Mouse (Mus musculus) embryonic facial prominence, embryonic 12.5 days (tissue): ENCODE data around the gene Dnaja3. TPM values are rescaled to one million over a fixed set of nuclear protein-coding genes. Genes with fewer than 3 reads are reported as not detected.

Source experiments
- ATAC-seq: fragments of 200-750 bp; cut with Nextera tagmentation; 2 replicates; pipeline ENCODE4 v1.8.0; 2017; ENCODE audit not compliant: insufficient number of reproducible peaks, insufficient read depth, low FRiP score, low TSS enrichment
- H3K27ac ChIP-seq: fragments of 300-500 bp; sonication (generic); 2 replicates; pipeline ENCODE4 v1.5.1; 2016; ENCODE audit warnings: mild to moderate bottlenecking
- H3K27me3 ChIP-seq: fragments of 300-500 bp; sonication (generic); 2 replicates; pipeline ENCODE4 v1.6.1; 2016; ENCODE audit warnings: mild to moderate bottlenecking, moderate library complexity
- H3K36me3 ChIP-seq: fragments of 300-500 bp; sonication (generic); 2 replicates; pipeline ENCODE4 v1.6.1; 2016; ENCODE audit warnings: mild to moderate bottlenecking
- H3K4me1 ChIP-seq: fragments of 300-500 bp; sonication (generic); 2 replicates; pipeline ENCODE4 v1.6.1; 2016
- H3K4me2 ChIP-seq: fragments of 300-500 bp; sonication (generic); replicated peaks from 2 replicates; pipeline ENCODE4 v1.6.1; 2016; ENCODE audit warnings: mild to moderate bottlenecking, moderate library complexity
- H3K4me3 ChIP-seq: fragments of 300-500 bp; sonication (generic); 2 replicates; pipeline ENCODE4 v1.5.1; 2016; ENCODE audit warnings: mild to moderate bottlenecking
- H3K9ac ChIP-seq: fragments of 300-500 bp; sonication (generic); 2 replicates; pipeline ENCODE4 v1.6.1; 2016; ENCODE audit warnings: mild to moderate bottlenecking, moderate library complexity
- H3K9me3 ChIP-seq: fragments of 300-500 bp; sonication (generic); 2 replicates; pipeline ENCODE4 v1.6.1; 2016; ENCODE audit warnings: mild to moderate bottlenecking, moderate library complexity
- WGBS: fragments of 180-500 bp; shearing (Covaris S2); methylation state at CpG from one replicate; pipeline ENCODE4 v1.1.7; 2016; 5-methylcytosine and 5-hydroxymethylcytosine counted together
- polyA plus RNA-seq: library from polyadenylated mRNA; unstranded; fragments of >200 nt; fragmentation: Nextera tagmentation; extraction: Ambion mirVana; gene quantifications from 2 replicates; pipeline ENCODE4 v1.2.1, GENCODE M21; 2016

The Dnaja3 gene
- polyA plus RNA-seq, 1 experiment from 2014 or later = 59.8 TPM

DNA sequence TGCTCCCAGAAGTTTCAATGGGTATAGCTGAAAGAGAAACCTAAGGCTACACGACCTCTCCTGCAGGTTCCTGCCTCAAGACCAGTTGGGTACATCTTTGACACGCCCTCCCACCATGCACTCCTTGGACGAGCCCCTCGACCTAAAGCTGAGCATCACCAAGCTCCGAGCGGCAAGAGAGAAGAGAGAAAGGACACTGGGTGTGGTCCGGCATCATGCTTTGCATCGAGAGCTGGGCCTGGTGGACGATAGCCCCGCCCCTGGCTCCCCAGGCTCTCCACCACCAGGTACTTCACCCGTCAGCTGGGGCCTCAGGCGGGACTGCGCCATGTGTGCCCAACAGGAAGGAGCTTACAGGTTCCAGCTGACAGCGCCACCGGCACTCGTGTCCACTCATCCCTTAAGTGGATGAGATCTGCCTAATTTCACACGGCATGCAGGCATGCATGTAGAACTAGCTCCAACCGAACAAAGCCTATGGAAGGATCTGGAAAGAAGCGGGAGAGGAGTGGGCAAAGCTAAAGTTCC is 31.2 kb upstream of the Dnaja3 start:
- H3K27me3 ChIP-seq = no peaks in the 10 kb centered on the region
- ATAC-seq = no peak
- no peaks in the 10 kb centered on the region for H3K9me3 ChIP-seq
- H3K27ac ChIP-seq = no peak overlapping the region
- H3K9ac ChIP-seq = no peak overlapping the region
- H3K4me2 ChIP-seq = no peak overlapping the region
- WGBS = 82% methylated on average over 19 of the region's 19 CpGs
- H3K4me3 ChIP-seq = no peak overlapping the region
- peaks cover 46% of the 10 kb centered on the region for H3K4me1 ChIP-seq
- peaks cover 46% of the 10 kb centered on the region for H3K36me3 ChIP-seq

DNA sequence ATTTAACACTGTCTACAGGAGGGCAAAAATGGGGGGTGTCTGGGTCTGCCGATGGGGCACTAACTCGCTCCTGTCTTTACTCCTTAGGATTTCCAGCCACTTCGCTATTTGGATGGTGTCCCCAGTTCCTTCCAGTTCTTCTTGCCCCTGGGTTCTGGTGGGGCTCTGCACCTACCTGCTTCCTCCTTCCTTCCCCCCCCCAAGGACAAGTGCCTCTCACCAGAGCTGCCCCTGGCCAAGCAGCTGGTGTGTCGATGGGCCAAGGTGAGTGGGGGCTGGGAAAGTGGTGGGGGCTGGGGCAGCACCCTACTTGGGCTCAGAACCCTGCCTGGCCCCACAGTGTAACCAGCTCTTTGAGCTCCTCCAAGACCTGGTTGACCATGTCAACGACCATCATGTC is 28.6 kb upstream of the Dnaja3 start:
- Histone ChIP-seq H3K27me3 (no peaks in the 10 kb centered on the region), H3K4me1 (peaks cover 20% of the 10 kb centered on the region), H3K36me3 (peaks cover 71% of the 10 kb centered on the region), H3K4me3 (no peak overlapping the region), H3K9ac (no peak overlapping the region), H3K27ac (no peak overlapping the region), H3K9me3 (no peaks in the 10 kb centered on the region), H3K4me2 (no peak overlapping the region)
- WGBS = 87% methylated on average over 5 of the region's 5 CpGs
- no peak for ATAC-seq

DNA sequence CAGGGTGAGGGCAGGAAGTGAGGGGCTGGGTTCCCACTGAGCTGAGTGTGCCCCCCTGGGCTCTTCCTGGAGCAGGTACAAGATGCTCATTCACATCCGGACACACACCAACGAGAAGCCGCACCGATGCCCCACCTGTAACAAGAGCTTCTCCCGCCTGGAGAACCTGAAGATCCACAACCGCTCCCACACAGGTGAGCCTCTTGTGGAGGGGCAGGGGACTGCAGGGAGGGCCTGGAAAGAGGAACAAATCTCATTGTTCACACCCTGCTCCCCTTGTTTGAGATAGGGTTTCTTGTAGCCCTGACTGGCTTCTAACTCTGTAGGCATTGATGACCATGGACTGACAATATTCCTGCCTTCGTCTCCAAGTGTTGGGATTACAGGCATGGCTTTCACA is 28.1 kb upstream of the Dnaja3 start:
- no peaks in the 10 kb centered on the region for H3K9me3 ChIP-seq
- WGBS = 89% methylated on average over 7 of the region's 7 CpGs
- no peak for ATAC-seq
- H3K27ac ChIP-seq = no peak overlapping the region
- no peaks in the 10 kb centered on the region for H3K27me3 ChIP-seq
- no peak overlapping the region for H3K4me2 ChIP-seq
- H3K9ac ChIP-seq = no peak overlapping the region
- peaks cover 15% of the 10 kb centered on the region for H3K4me1 ChIP-seq
- H3K4me3 ChIP-seq = no peak overlapping the region
- peaks cover 75% of the 10 kb centered on the region for H3K36me3 ChIP-seq

DNA sequence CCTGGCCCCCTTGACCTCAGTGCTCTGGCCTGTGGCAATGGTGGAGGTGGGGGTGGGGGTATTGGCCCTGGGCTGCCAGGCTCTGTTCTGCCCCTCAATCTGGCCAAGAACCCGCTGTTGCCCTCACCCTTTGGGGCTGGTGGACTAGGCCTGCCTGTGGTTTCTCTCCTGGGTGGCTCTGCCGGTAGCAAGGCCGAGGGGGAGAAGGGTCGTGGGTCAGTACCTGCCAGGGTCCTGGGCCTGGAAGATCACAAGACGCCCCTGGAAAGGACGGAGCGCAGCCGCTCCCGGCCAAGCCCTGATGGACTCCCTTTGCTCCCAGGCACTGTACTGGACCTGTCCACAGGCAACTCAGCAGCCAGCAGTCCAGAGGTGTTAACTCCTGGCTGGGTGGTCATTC is 26.1 kb upstream of the Dnaja3 start:
- Histone ChIP-seq H3K9me3 (no peaks in the 10 kb centered on the region), H3K9ac (no peak overlapping the region), H3K4me3 (no peak overlapping the region), H3K4me1 (no peaks in the 10 kb centered on the region), H3K36me3 (peaks cover 86% of the 10 kb centered on the region), H3K27me3 (no peaks in the 10 kb centered on the region), H3K4me2 (no peak overlapping the region), H3K27ac (no peak overlapping the region)
- WGBS = 93% methylated on average over 9 of the region's 9 CpGs
- ATAC-seq = no peak

DNA sequence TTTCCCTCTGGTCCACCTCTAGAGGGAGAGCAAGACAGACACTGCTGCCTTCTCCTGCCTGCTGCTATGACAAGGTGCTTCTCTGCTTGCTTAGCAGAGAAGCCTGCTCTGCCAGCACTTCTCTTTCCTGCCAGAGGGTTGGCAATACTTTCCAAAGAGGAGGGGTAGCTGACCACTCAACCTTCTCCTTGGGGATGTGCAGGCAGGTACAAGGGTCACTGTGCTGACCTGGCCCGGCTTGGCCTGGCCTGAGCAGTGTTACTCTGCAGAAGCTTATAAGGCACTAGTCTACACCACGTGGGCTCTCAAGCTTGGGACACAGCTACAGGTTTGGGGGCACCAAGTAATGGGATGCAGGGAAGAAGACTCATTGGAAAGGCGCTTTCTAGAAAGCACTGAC is 25.1 kb upstream of the Dnaja3 start:
- 82% methylated on average over 3 of the region's 3 CpGs for WGBS
- no peak overlapping the region for H3K27ac ChIP-seq
- no peak overlapping the region for H3K4me2 ChIP-seq
- H3K36me3 ChIP-seq = peaks cover 85% of the 10 kb centered on the region
- no peaks in the 10 kb centered on the region for H3K4me1 ChIP-seq
- H3K9ac ChIP-seq = no peak overlapping the region
- no peaks in the 10 kb centered on the region for H3K9me3 ChIP-seq
- H3K4me3 ChIP-seq = no peak overlapping the region
- ATAC-seq = no peak
- H3K27me3 ChIP-seq = no peaks in the 10 kb centered on the region

DNA sequence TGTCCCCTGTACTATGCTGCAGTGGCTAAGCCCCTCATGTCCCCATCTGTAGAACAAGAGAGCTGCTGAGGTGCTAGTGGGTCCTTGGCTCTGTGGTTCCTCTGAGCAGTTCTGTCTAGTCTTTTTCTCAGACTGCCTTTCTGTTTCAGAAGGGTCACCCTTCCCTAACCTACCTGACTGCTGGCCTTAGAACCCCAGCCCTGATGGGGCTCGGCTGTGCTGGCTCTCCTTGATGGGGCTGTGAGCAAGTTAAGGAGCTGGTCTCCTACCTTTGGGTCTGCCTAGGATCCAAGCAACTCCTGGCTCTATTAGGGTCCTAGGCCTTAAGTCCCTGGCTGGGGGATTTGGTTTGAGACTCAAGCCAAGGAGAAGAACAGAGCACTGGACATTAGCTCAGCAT is 24.5 kb upstream of the Dnaja3 start:
- no peak overlapping the region for H3K9ac ChIP-seq
- no peak for ATAC-seq
- H3K36me3 ChIP-seq = peaks cover 78% of the 10 kb centered on the region
- H3K9me3 ChIP-seq = no peaks in the 10 kb centered on the region
- H3K4me2 ChIP-seq = no peak overlapping the region
- 81% methylated on average over 1 of the region's 1 CpGs for WGBS
- H3K4me1 ChIP-seq = no peaks in the 10 kb centered on the region
- H3K4me3 ChIP-seq = no peak overlapping the region
- no peak overlapping the region for H3K27ac ChIP-seq
- H3K27me3 ChIP-seq = no peaks in the 10 kb centered on the region

DNA sequence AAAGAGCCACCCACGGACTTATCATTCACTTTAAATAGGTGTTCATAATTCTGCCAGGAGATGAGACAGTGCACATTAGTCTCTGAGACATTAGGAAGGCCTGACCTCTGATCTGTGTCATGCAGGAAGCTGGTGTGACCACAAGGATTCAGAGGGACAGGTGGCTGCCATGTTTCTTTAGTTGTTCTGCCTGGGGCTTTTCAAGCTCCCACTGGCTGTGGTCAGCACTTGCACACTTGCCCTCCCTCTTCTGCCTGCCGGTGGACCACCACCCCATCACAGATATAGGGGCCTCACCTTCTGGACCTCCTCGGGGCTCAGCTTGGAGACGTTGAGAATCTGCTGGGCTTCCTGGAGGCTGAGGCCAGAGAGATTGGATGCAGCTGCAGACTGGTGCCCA is 23.0 kb upstream of the Dnaja3 start:
- no peaks in the 10 kb centered on the region for H3K27me3 ChIP-seq
- no peaks in the 10 kb centered on the region for H3K9me3 ChIP-seq
- H3K36me3 ChIP-seq = peaks cover 64% of the 10 kb centered on the region
- no peak for ATAC-seq
- 75% methylated on average over 4 of the region's 4 CpGs for WGBS
- no peak overlapping the region for H3K27ac ChIP-seq
- H3K9ac ChIP-seq = no peak overlapping the region
- H3K4me2 ChIP-seq = no peak overlapping the region
- H3K4me1 ChIP-seq = no peaks in the 10 kb centered on the region
- H3K4me3 ChIP-seq = no peak overlapping the region

DNA sequence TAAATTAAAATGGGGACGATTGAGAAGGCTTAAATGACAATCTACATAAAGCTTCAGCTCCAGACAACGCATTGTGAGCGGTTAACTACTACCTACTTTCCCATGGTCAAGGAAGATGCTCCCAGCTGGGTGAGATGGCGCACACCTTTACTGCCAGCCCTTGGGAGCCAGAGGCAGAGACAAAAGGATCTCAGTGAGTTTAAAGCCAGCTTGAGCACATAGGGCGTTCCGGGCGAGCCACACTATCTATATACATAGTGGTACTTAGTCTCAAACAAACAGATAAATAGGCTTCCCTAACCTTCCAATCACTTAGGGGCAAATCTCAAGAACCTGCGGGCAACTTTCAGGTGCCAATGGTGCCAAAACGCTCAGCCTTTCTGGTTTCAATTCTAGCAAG is 15.7 kb upstream of the Dnaja3 start:
- Histone ChIP-seq H3K9me3 (no peaks in the 10 kb centered on the region), H3K27me3 (no peaks in the 10 kb centered on the region), H3K9ac (peak overlapping the region; percentile 79), H3K4me2 (peak overlapping the region; percentile 68), H3K27ac (peak overlapping the region; percentile 69), H3K4me3 (peak overlapping the region; percentile 66), H3K4me1 (peaks cover 13% of the 10 kb centered on the region), H3K36me3 (peaks cover 12% of the 10 kb centered on the region)
- no peak for ATAC-seq
- 21% methylated on average over 9 of the region's 9 CpGs for WGBS

DNA sequence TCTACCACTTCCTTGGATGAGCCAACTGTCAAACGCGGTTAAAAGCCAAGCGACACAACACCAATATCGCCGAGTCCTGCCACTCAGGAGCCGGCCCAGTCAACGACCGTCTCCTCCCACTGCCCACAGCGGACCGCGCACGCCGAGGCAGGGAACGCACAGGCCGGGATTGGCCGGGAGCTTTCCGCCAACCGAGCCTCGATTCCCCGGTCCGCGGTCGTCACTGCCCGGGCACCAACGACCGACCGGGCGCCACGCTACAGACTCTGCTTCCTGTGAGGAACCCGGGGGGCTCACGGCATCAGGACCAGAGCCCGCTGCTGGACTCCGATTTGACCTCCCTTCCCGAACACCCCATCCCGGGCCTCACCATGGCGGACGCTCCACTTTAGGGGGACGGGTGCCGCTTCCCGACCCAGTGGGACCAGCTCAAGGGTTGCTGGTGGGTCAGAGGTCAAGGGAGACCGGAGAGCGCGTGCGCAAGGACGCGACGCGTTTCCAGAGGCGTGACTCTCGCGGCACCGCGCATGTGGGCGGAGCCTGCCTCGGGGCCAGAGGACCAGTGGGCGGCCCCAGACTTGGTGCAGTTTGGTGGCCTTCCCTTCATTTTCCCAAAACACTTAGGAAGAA is 15.2 kb upstream of the Dnaja3 start, which contains the start of gene Pam16:
TSS of gene Pam16 (minus strand) at position 508 of the 630 bp plus-strand sequence.
- under 1% methylated on average over 56 of the region's 56 CpGs for whole genome bisulfite sequencing
- H3K4me1 ChIP-seq = peaks cover 13% of the 10 kb centered on the region
- peak within 1 kb of the TSS; percentile 66 for H3K4me3 ChIP-seq
- peak within 1 kb of the TSS; percentile 79 for H3K9ac ChIP-seq
- ATAC-seq = peak; percentile 76
- peak within 1 kb of the TSS; percentile 68 for H3K4me2 ChIP-seq
- peak within 1 kb of the TSS; percentile 69 for H3K27ac ChIP-seq
- H3K27me3 ChIP-seq = no peaks in the 10 kb centered on the region
- no peaks in the 10 kb centered on the region for H3K9me3 ChIP-seq
- H3K36me3 ChIP-seq = peaks cover 9% of the 10 kb centered on the region

DNA sequence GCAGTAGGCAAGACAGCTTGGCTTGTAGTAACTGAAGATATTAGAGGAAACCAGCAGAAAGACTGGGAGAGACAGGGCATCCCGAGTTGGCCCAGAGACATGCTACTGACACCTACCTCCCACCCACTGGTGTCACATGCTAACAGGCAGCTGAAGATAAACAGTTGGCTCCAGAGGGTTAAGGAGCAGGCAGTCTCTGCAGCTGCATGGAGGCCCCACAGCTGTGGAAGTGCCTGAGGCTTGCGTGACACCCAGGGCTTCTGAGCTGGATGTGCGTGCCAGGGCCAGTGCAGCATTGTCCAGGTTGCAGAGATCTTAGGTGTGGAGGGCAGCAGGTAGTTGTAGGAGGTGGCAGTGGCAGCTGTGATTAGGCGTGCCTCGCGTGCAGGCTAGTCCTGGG is 12.7 kb upstream of the Dnaja3 start:
- Histone ChIP-seq H3K9ac (no peak overlapping the region), H3K4me3 (no peak overlapping the region), H3K27me3 (no peaks in the 10 kb centered on the region), H3K27ac (no peak overlapping the region), H3K9me3 (no peaks in the 10 kb centered on the region), H3K4me1 (peaks cover 13% of the 10 kb centered on the region), H3K4me2 (no peak overlapping the region), H3K36me3 (peaks cover 16% of the 10 kb centered on the region)
- 78% methylated on average over 6 of the region's 6 CpGs for WGBS
- ATAC-seq = no peak

DNA sequence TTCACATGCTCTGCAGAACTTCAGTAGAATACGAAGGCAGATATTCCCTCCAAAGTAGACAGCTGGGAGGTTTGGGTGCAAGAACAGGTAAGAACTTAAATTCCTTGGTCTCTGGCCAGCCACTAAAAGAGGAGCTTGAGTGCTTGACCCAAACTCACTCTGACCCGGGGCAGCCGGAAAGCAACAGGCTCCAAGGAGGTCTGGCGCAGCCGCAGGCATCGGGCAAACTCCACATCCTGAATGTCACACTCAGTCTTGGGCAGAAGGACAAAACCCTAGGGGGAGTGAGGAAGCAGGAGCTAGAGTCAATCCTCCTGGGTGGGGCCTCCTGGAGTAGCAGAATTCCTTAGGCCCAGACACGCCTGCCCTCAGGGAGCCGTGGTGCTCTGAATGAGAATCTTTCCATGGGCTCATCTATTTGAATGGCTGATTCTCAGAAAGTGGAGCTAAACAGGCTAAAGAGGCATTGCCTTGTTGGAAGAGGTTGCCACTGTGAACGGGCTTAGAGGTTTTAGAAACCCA is 10.8 kb upstream of the Dnaja3 start:
- H3K4me1 ChIP-seq = peaks cover 2% of the 10 kb centered on the region; the same call in 1 of the 2 replicates
- no peak overlapping the region for H3K9ac ChIP-seq
- WGBS = 86% methylated on average over 9 of the region's 9 CpGs
- no peak for ATAC-seq
- H3K27me3 ChIP-seq = no peaks in the 10 kb centered on the region
- H3K4me3 ChIP-seq = no peak overlapping the region
- no peak overlapping the region for H3K4me2 ChIP-seq
- H3K27ac ChIP-seq = no peak overlapping the region
- H3K36me3 ChIP-seq = peaks cover 22% of the 10 kb centered on the region
- H3K9me3 ChIP-seq = no peaks in the 10 kb centered on the region

DNA sequence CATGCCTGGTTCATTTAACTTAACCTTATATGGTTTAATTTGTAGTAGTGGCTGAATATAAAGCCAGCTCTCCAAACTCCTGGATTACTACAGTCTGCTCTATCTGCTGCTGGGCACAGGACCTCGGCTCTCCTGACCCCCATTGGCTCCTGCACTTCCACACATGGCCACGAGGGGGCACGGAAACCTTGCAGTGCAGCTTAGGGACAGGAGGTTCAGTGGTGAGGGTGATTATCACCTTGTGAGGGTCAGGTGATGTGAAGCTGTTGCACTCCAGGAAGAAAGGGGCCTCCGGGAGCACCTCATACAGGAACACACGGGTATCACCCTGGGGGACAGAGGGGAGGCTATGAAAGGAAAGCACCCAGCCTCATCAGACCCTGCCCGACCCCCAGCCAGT is 9.8 kb upstream of the Dnaja3 start:
- no peak overlapping the region for H3K9ac ChIP-seq
- H3K4me2 ChIP-seq = no peak overlapping the region
- no peaks in the 10 kb centered on the region for H3K27me3 ChIP-seq
- no peaks in the 10 kb centered on the region for H3K4me1 ChIP-seq
- peaks cover 22% of the 10 kb centered on the region for H3K36me3 ChIP-seq
- 20% methylated on average over 6 of the region's 6 CpGs for WGBS
- H3K27ac ChIP-seq = 0 out of 2 replicates have a peak overlapping the region, but pooled peaks have one; percentile 36
- H3K4me3 ChIP-seq = no peak overlapping the region
- no peak for ATAC-seq
- no peaks in the 10 kb centered on the region for H3K9me3 ChIP-seq
